Mouse (Mus musculus) neural tube, embryonic 14.5 days (tissue): ENCODE results near the gene Ptpn13. TPM values are rescaled to one million over a fixed set of nuclear protein-coding genes. Genes with fewer than 3 reads are reported as not detected.

Experiments
- ATAC-seq: fragments of 200-750 bp; cut with Nextera tagmentation; 2 replicates; pipeline ENCODE4 v1.8.0; 2017; ENCODE audit warnings: low read depth, mild to moderate bottlenecking, moderate TSS enrichment, moderate library complexity
- H3K27ac ChIP-seq: fragments of 300-500 bp; sonication (generic); 2 replicates; pipeline ENCODE4 v1.5.1; 2014; ENCODE audit warnings: low read depth, mild to moderate bottlenecking, control low read depth, low read length, moderate library complexity, mixed read lengths
- H3K27me3 ChIP-seq: fragments of 300-500 bp; sonication (generic); 2 replicates; pipeline ENCODE4 v1.6.1; 2014; ENCODE audit warnings: low read length; ENCODE audit not compliant: control insufficient read depth, insufficient read depth
- H3K36me3 ChIP-seq: fragments of 300-500 bp; sonication (generic); 2 replicates; pipeline ENCODE4 v1.6.1; 2014; ENCODE audit warnings: low read length, mixed read lengths; ENCODE audit not compliant: control insufficient read depth, insufficient read depth
- H3K4me1 ChIP-seq: fragments of 300-500 bp; sonication (generic); 2 replicates; pipeline ENCODE4 v1.6.1; 2014; ENCODE audit warnings: low read length; ENCODE audit not compliant: control insufficient read depth, insufficient read depth
- H3K4me2 ChIP-seq: fragments of 300-500 bp; sonication (generic); 2 replicates; pipeline ENCODE4 v1.6.1; 2014; ENCODE audit warnings: mild to moderate bottlenecking, low read depth, low read length, control low read depth
- H3K4me3 ChIP-seq: fragments of 300-500 bp; sonication (generic); 2 replicates; pipeline ENCODE4 v1.5.1; 2014; ENCODE audit warnings: low read depth, low read length, control low read depth, mixed read lengths
- H3K9ac ChIP-seq: fragments of 300-500 bp; sonication (generic); replicated peaks from 2 replicates; pipeline ENCODE4 v1.6.1; 2014; ENCODE audit warnings: low read depth, mild to moderate bottlenecking, control low read depth, low read length, mixed read lengths
- H3K9me3 ChIP-seq: fragments of 300-500 bp; sonication (generic); 2 replicates; pipeline ENCODE4 v1.6.1; 2016; ENCODE audit warnings: low read length; ENCODE audit not compliant: control insufficient read depth
- WGBS: fragments of 180-500 bp; shearing (Covaris S2); extraction: QIAGEN DNeasy Blood & Tissue Kit; methylation state at CpG from one replicate; pipeline ENCODE4 v1.1.7; 2014; 5-methylcytosine and 5-hydroxymethylcytosine counted together
- polyA plus RNA-seq: library from polyadenylated mRNA; unstranded; fragments of >200 nt; fragmentation: Nextera tagmentation; extraction: Ambion mirVana; gene quantifications from 2 replicates; pipeline ENCODE4 v1.2.1, GENCODE M21; 2014

Gene Ptpn13
- polyA plus RNA-seq, 1 experiment from 2014 or later = 4.1 TPM

DNA sequence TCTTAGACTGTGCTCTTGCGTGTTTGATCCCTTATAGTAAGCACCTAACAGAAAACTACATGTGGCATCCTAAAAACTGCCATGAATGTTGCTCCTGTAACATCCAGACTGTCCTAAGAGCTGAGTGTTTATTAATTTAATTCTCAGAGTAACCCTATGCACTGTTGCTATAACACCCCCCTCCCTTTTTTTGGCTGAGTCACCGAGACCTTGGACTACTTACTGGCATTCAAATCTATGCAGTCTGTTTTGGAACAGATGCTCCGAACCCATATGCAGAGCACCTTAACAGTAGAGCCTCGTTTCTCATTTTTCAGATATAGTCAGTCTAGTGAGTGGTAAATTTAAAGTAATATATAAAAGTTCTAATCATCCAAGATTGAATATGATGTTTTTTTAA lies 90.9 kb downstream of the Ptpn13 start:
- no peak for ATAC-seq
- Histone ChIP-seq H3K4me1 (no peaks in the 10 kb centered on the region), H3K36me3 (no peaks in the 10 kb centered on the region), H3K4me2 (no peak overlapping the region), H3K27me3 (no peaks in the 10 kb centered on the region), H3K9ac (no peak overlapping the region), H3K4me3 (no peak overlapping the region), H3K9me3 (no peaks in the 10 kb centered on the region), H3K27ac (no peak overlapping the region)
- WGBS = 93% methylated on average over 4 of the region's 4 CpGs

DNA sequence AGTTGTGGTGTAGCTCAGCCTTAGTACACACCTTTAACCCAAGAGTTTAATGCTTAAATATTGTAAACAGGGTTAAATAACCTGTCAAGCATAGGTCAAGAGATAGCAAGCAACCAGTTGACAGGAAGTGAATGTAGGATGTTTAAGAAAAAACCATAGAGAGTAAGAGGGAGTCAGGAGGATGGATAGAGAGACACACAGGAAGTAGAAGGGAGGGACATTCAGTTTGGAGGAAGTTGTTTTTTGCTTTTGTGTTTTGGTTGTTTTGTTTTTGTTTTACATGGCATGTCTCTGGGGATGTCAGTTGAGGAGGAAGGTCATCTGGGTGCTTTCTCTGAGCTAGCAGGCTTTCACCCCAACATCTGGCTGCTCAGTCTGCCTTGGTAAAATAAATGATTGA lies 91.6 kb downstream of the Ptpn13 start:
- Histone ChIP-seq H3K9ac (no peak overlapping the region), H3K36me3 (no peaks in the 10 kb centered on the region), H3K27me3 (no peaks in the 10 kb centered on the region), H3K27ac (no peak overlapping the region), H3K4me3 (no peak overlapping the region), H3K4me2 (no peak overlapping the region), H3K4me1 (no peaks in the 10 kb centered on the region), H3K9me3 (no peaks in the 10 kb centered on the region)
- no peak for ATAC-seq

DNA sequence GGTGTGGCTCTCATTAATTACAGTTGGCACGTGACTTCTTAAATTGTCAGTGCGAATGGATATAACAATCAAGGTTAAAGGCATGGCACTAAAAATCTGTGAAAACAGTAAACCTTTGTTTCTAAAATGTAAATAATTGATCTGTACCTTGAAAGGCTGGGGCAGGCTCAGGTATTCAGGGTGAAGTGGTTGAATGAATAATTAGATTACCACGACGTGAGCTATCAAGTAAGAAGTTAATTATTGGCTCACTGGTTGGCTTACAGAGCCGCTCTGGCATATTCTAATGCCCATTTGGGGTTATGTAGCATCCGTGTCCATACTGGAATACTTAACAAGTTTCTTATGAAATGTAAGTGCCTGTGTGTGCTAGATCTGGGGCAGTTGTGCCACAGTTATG lies 92.6 kb downstream of the Ptpn13 start:
- H3K27me3 ChIP-seq = no peaks in the 10 kb centered on the region
- no peaks in the 10 kb centered on the region for H3K4me1 ChIP-seq
- H3K9me3 ChIP-seq = no peaks in the 10 kb centered on the region
- no peak overlapping the region for H3K4me3 ChIP-seq
- WGBS = 76% methylated on average over 6 of the region's 6 CpGs
- H3K27ac ChIP-seq = no peak overlapping the region
- ATAC-seq = no peak
- H3K36me3 ChIP-seq = no peaks in the 10 kb centered on the region
- no peak overlapping the region for H3K4me2 ChIP-seq
- no peak overlapping the region for H3K9ac ChIP-seq

- H3K27me3 ChIP-seq = no peaks in the 10 kb centered on the region
- H3K36me3 ChIP-seq = no peaks in the 10 kb centered on the region
- no peak overlapping the region for H3K4me2 ChIP-seq
- no peak for ATAC-seq
- H3K9ac ChIP-seq = no peak overlapping the region
- 88% methylated on average over 14 of the region's 14 CpGs for WGBS
- no peaks in the 10 kb centered on the region for H3K4me1 ChIP-seq
- H3K9me3 ChIP-seq = no peaks in the 10 kb centered on the region
- no peak overlapping the region for H3K27ac ChIP-seq
- no peak overlapping the region for H3K4me3 ChIP-seq
Observed at GRCm38 (mm10) chr5:103518797-103519468, 93.9 kb downstream of the Ptpn13 start.

DNA sequence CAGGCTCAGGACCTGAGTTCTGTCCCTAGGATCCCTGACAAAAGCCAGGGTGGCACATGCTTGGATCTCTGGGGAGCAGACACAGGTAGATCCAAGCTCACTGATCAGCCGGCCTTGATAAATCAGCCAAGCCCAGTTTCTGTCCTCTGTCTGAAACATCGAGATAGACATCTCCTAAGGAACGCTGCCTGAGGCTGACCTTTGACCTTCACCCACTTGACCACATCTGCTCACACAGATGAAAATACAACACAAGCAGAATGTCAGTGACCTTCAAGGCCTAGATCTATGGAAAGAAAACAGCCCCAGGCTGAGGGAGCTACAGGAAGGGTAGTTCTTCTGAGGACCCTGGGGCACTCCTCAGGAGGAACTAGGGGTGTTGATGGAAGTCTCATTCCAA lies 97.4 kb downstream of the Ptpn13 start:
- H3K9ac ChIP-seq = no peak overlapping the region
- H3K27ac ChIP-seq = no peak overlapping the region
- no peak for ATAC-seq
- H3K4me1 ChIP-seq = no peaks in the 10 kb centered on the region
- no peaks in the 10 kb centered on the region for H3K36me3 ChIP-seq
- no peak overlapping the region for H3K4me3 ChIP-seq
- H3K27me3 ChIP-seq = no peaks in the 10 kb centered on the region
- WGBS = 73% methylated on average over 3 of the region's 3 CpGs
- no peak overlapping the region for H3K4me2 ChIP-seq
- H3K9me3 ChIP-seq = no peaks in the 10 kb centered on the region

- no peaks in the 10 kb centered on the region for H3K27me3 ChIP-seq
- no peaks in the 10 kb centered on the region for H3K4me1 ChIP-seq
- no peak overlapping the region for H3K4me3 ChIP-seq
- ATAC-seq = no peak
- 91% methylated on average over 20 of the region's 20 CpGs for WGBS
- no peaks in the 10 kb centered on the region for H3K9me3 ChIP-seq
- H3K36me3 ChIP-seq = no peaks in the 10 kb centered on the region; the same call in 1 of the 2 replicates
- no peak overlapping the region for H3K9ac ChIP-seq
- H3K27ac ChIP-seq = no peak overlapping the region
- no peak overlapping the region for H3K4me2 ChIP-seq
Observed at GRCm38 (mm10) chr5:103526668-103527436, 101.9 kb downstream of the Ptpn13 start.

GRCm38 (mm10) chr5:103527437-103527718 lies 102.4 kb downstream of the Ptpn13 start:
- Histone ChIP-seq H3K4me1 (no peaks in the 10 kb centered on the region), H3K4me2 (no peak overlapping the region), H3K9ac (no peak overlapping the region), H3K9me3 (no peaks in the 10 kb centered on the region), H3K27ac (no peak overlapping the region), H3K36me3 (no peaks in the 10 kb centered on the region; the same call in 1 of the 2 replicates), H3K27me3 (no peaks in the 10 kb centered on the region), H3K4me3 (no peak overlapping the region)
- no peak for ATAC-seq
- 79% methylated on average over 6 of the region's 6 CpGs for WGBS

DNA sequence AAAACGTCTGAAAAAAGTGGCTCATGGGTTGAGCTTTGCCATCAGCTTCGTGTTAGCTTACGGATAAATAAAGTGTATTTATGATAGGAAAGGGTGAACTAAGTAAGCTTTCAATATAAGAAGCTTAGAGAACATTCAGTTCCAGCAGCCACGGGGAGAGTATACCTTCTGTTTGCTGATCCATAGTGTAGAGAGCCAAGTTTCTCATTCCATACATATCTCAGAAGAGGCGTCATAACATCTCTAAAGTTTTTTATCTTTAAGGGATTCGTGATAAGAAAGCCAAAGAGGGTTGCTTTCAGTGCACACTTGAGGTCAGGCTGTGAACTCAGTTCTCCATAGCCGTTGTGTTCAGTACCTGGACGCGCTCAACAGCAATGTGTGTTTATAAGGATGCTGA lies 105.2 kb downstream of the Ptpn13 start:
- Histone ChIP-seq H3K36me3 (no peaks in the 10 kb centered on the region; the same call in 1 of the 2 replicates), H3K27me3 (no peaks in the 10 kb centered on the region), H3K9ac (no peak overlapping the region), H3K9me3 (no peaks in the 10 kb centered on the region), H3K4me3 (no peak overlapping the region), H3K4me2 (no peak overlapping the region), H3K27ac (no peak overlapping the region), H3K4me1 (no peaks in the 10 kb centered on the region)
- no peak for ATAC-seq
- 92% methylated on average over 9 of the region's 9 CpGs for WGBS

DNA sequence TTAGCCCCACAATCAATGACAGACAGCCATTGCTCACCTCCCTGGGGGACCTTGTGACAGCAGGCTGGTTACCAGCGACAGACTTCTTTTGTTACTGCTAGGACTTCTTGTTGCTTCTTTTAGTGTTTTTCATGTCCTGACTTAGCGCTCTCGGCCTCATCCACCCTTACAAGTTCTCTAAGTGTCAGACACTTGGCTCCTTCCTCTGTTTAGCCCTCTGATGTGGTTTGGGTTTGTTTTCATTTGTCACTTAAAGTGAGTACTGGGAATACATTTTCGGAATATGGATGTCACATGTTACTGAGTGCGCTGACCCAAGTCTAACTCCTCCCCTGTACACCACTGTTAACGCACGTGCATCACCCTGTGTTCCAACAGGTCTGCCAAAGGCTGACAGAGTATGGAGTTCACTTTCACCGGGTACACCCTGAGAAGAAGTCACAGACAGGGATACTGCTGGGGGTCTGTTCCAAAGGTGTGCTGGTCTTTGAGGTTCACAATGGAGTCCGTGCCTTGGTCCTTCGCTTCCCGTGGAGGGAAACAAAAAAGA lies 107.9 kb downstream of the Ptpn13 start:
- no peak overlapping the region for H3K27ac ChIP-seq
- no peaks in the 10 kb centered on the region for H3K27me3 ChIP-seq
- 77% methylated on average over 11 of the region's 11 CpGs for WGBS

More for the DNA sequence above, 107.9 kb downstream of the Ptpn13 start:
- H3K4me1 ChIP-seq = no peaks in the 10 kb centered on the region
- no peak overlapping the region for H3K9ac ChIP-seq
- no peak overlapping the region for H3K4me2 ChIP-seq
- no peak overlapping the region for H3K4me3 ChIP-seq
- no peak for ATAC-seq
- no peaks in the 10 kb centered on the region for H3K9me3 ChIP-seq
- no peaks in the 10 kb centered on the region; the same call in 1 of the 2 replicates for H3K36me3 ChIP-seq
